Mouse (Mus musculus) urinary bladder, postnatal 36 days (tissue): Measurements from ENCODE around the gene Lamc2.

Experiments used
- DNase-seq, 2 experiments: peaks; one replicate each; pipeline ENCODE4 v3.0.0; 2022; ENCODE audit warnings: low spot score in 2 of 2, mixed read lengths in 1 of 2

The Lamc2 gene

DNA sequence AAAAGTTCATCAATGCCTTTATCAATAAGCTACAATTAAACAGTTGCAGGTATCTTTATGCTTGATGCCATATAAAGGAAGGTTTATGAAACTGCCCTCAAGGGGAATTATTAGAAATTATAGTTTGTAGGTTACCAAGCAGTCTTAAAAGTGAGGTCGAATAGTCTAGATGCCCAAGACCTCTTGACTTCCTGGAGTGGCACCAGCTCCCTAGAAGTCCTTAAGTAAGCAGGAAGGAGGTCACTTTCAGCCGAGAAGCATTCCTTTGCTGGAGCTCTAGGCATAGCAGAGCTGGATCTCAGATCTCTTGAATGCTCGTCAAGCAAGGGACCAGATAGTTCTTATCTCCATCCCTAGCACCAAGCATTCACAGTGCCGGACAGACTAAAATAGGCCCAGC, 58.6 kb downstream of the Lamc2 start:
- no peak for DNase-seq

DNA sequence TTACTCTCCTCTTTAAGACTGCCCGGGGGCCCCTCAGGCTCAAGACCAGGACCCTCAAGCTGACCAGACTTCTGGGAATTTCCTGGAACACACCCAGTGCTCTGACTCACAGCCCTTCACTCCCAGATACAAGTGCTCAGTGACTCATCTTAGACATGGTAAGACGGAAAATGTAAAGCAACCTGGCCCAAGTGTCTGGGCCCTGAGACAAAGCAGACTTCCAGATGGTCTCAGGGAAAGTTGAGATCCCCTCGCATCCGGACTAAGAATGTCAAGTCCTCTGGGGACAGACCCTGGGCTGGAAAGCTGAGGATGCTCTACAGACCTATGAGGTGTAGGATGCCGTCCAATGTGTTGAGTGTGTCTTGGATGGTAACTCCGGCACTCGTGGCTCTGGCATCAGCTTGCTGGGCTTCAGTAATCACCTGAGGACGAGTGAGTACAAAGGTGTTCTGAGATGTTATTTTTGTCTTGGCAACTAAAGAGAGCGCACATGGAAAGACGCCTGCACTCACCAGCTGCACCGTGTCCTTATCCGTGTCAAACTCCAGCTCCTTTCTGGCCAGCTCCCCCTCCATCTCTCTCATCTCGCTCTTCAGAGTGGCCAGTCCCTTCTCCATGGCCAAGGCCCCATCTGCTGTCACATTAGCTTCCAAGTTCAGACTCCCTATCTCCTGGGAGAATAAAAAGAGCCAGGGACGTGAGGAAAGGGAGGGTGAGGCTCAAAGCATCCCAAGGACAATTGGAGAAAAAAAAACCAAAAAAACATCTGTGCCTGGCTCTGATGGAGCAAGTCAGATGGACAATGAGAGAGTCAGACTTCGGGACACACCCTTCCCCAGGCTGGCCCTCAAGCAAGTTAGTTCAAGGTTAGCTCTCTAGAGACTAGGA, 59.5 kb downstream of the Lamc2 start:
- DNase-seq: peak in 1 of 2 experiments; percentile 57

GRCm38 (mm10) chr1:153125287-153126275, 60.7 kb downstream of the Lamc2 start:
- DNase-seq: no peak

- DNase-seq: no peak
These were observed 61.7 kb downstream of the Lamc2 start for GRCm38 (mm10) chr1:153124502-153124901.

DNA sequence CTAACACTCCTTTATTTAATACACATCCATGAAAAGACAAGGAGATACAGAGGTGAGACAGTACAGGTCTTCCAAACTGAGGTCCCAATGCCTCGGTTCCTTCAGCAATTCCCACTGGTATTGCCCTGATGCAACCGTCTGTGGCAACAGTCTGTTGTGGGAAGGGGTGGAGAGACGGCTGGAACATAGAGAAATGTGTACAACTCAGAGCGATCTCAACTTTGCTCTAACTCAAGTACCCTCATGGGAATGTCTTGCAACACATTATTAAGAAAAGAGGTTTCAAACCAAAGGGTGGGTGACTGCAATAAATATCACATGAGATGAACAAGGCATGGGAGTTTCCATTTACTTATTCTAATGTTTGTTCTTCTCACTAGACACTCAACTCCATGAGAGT, 63.5 kb downstream of the Lamc2 start:
- peak in 1 of 2 experiments; percentile 70 for DNase-seq

DNA sequence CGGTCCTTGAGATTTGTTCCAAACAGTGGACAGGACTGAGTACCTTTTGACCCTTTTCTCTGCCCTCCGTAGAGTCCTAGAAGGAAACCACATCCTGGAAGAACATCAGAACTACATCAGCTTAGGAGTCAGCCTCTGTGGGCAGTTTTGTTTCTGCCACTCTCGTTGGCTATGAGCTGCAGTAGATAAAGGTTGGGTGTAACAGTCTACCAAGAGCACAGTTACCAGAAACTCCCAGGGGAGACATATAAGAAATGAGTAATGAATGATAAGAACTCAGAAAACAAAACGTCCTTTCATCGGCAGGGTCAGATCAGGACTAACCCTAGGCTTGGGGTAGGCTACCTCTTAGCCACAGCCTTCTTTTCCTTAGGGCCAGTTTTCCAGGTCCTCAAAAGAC, 64.9 kb downstream of the Lamc2 start:
- DNase-seq: no peak

DNA sequence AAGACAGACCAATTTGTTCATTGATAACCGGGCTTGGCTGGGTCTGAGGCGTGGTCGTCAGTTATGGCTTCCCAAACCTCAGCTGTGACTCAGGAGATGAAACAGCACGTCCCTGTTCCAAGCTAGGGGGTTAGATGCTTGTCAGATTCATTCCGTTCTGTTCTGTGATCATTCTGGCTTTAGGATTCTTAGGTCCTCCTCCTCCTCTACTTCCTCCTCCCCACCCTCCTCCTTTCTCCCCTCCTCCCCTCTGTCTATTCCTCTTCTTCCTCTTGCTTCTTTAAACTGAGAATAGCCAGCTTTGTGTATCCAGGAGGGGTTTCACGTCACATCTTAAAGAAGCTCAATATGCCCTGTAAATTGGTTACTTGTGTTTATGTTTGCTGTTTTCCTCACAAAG, 65.7 kb downstream of the Lamc2 start:
- no peak for DNase-seq

GRCm38 (mm10) chr1:153115315-153115714, 70.9 kb downstream of the Lamc2 start:
- DNase-seq: no peak

DNA sequence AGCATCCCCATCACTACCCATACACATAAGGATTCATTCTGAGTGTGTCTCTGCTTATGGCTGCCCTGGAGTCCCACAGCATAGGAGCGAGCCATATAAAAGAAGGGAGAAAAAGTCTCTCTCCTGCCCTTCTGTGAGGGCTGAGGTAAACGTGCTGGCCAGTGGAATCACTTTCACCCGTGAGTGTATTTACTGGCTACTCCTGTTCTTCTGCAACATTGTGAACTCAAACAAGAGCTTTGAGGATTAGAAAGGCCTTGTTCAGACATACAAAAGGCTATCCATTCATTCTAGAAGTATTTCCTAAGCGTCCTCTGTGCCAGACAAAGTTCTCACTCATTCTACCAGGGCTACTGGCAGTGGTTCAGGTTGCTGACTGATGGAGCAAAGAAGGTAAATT, 74.7 kb downstream of the Lamc2 start:
- DNase-seq: no peak

DNA sequence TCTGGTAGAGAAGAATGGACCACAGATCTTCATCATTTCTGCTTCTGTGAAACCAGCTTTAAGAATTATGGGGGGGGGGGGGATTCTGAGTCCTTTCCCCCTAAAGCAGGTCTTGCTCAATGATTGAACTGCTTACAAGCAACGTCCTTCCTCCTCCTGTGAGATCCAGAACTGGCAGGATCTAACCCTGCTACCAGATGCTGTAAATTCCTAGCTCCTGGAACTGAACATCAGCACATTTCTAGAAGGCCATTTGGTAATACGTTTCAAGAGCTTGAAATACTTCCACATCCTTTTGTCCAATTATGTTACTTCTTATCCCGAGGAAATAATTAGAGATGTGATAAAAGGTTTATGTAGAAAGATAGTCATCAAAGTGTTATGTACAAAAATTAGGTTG, 76.4 kb downstream of the Lamc2 start:
- DNase-seq: no peak

DNA sequence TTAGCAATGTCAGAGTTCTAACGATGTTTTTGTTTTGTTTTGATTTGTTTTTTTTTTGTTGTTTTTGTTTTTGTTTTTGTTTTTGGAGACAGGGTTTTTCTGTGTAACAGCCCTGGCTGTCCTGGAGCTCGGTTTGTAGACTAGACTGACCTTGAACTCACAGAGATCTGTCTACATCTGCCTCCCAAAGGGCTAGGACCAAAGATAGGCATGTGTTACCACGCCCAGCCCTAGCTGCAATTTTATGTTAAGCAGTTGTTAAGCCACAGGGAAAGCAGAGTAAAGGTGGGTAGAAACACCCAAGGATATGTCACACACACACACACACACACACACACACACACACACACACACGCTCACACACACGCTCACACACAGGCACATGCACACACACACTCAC, 76.9 kb downstream of the Lamc2 start:
- DNase-seq: no peak

- DNase-seq: no peak
These were observed 78.4 kb downstream of the Lamc2 start for GRCm38 (mm10) chr1:153107866-153108265.

- no peak for DNase-seq
These were observed 81.4 kb downstream of the Lamc2 start for GRCm38 (mm10) chr1:153104804-153105203.

GRCm38 (mm10) chr1:153103186-153103554, 83.1 kb downstream of the Lamc2 start:
- DNase-seq: no peak

DNA sequence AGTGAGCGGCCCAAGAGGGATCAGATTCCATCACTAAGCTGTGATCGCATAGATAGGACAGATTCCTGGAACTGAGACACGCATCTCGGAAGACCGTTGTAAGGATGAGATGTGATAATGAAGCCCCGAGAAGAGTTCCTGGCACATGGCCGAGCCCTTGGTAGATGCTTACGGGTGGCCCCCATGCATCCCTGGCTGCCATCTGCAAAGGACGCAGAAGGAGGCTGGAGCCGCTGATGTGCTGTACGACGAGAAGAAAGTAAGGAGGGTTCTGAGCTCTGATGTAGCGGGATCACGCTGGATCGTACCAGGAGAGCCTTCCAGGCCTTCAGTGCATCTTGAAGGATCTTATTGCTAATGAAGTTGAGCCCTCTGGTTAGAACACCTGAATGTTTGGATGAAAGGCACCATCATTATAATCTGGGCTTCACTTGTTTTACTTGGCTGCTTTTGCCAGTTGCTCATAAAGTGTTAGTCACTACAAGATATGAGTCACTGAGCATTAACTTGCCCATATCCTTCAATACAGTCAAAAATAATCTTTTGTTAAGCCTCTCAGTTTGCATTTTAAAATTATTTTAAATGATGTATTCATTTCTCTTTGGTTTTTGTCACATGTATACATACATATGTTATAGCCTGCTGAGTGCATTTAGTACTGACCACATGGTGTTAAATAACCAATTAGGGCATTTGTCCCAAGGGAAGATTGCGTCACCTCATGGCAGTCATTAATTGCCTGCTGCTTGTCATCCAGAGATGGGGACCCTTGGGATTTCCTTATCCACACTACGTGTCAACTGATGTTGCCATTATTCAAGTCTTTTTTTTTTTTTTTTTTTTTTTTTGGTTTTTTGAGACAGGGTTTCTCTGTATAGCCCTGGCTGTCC, 83.7 kb downstream of the Lamc2 start:
- DNase-seq: no peak

DNA sequence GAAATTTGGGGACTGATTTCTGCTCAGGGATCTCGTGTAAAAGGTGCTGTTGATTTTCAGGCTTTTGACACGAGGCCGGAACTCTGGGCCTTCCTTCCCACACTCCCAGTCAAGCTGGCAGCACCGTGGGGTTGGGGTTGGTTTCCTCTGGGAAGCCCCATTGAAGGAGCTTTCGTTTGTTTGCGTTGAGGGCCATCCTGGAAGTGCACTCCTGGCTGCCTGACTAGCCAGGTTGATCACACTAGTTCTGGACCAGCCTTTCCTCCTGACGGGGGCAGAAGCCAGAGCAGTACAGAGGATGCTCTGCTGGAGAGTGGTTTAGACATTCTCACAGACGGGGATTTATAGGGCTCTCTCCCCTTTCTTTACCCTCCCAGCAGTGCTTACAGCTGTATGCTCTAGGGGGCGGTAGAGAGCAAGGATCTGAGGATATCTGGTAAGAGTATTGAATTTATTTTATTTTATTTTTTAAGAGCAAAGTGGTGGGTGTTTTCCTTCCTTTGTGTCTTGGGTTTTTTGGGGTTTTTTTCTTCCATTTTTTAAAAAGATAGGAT, 84.8 kb downstream of the Lamc2 start:
- DNase-seq: peak; percentile 30 to 43

DNA sequence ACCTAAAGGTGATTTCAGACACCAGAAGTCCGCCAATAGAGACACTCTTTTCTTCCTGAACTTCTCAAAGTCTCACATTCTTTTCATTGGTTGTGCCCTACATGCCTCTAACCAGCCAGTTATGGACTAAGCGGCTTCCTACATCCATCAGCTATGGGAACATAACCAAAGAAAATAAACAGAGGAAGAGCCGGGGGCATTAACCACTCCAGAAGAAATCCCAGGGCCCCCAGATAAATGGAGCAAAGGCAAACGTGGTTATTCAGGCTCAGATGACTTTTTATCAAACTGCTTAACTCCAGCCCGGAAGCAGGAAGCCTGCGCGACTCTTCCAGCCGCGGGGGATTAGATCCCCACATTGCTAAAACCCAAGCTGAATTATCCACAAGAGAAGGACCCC, 85.3 kb downstream of the Lamc2 start:
- no peak for DNase-seq

DNA sequence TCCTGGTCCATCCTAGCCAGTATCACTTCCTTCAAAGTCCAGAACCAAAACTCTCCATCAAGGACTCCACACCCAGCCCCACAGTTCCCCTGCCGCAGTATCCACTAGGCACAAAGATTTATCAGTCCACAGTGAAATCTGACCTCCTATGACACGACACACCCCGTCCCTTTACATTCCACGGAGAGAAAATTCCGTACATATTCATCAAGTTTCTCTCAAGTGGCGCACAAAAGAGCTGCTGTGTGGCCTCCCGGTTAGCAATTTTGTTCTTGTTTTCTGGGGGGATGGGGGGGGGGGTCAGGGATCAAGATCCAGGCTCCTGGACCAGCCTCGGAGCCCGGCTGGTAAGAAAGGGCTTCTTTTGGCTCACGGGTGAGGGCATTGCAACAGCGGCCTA, 87.7 kb downstream of the Lamc2 start:
- DNase-seq: no peak

GRCm38 (mm10) chr1:153097017-153097675, 89.1 kb downstream of the Lamc2 start:
- DNase-seq: no peak

DNA sequence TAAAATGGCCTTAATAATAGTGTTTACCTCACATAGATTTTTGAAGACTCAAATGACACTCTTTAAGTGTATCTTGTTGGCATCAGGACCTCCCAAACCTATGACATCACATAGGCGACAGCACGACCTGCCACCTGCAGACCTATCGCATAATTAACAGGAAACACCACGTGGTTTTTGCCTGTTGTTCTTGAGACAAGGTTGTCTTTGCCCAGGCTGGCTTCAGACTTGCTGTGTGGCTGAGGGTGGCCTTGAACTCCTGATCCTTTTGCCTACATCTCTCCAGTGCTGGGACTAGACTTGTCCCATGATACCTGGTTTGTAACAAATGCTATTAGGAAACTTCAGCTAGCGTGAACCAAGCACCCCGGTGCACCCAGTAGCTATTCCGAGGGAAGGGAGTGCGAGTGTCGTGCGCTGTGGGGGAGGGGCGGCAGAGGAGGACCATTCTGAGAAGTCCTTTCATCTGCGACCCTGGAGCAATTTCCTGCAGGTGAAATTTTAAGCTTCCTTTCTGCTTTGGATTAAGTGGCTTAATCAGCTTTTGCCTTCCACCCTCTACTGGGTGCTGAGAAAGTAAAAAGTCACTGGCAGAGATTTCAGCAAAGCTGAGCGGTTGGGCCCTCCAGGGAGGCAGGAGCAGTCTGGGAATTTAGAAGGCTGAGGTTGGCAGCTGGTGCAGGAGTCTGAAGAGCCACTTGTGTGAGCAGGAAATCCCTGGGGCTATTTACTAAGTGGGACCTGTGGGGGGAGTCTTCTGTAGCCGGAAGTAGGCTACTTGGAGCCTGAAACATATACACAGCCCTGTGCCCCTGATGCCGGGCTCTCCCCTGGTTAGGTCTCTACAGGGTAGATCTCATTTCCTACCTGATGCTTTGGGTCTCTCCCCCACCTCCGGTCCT, 90.2 kb downstream of the Lamc2 start:
- DNase-seq: no peak
